Mouse (Mus musculus) spleen, adult 18-20 months (tissue): ENCODE measurements around the gene Igfn1.
A peak's percentile ranks its signal among the peaks of the same experiment; 100 is the strongest.

Experiments used
- DNase-seq, 2 experiments: peaks; one replicate each; pipeline ENCODE4 v3.0.0; 2022; ENCODE audit warnings: mixed read lengths in 2 of 2

Igfn1 gene

DNA sequence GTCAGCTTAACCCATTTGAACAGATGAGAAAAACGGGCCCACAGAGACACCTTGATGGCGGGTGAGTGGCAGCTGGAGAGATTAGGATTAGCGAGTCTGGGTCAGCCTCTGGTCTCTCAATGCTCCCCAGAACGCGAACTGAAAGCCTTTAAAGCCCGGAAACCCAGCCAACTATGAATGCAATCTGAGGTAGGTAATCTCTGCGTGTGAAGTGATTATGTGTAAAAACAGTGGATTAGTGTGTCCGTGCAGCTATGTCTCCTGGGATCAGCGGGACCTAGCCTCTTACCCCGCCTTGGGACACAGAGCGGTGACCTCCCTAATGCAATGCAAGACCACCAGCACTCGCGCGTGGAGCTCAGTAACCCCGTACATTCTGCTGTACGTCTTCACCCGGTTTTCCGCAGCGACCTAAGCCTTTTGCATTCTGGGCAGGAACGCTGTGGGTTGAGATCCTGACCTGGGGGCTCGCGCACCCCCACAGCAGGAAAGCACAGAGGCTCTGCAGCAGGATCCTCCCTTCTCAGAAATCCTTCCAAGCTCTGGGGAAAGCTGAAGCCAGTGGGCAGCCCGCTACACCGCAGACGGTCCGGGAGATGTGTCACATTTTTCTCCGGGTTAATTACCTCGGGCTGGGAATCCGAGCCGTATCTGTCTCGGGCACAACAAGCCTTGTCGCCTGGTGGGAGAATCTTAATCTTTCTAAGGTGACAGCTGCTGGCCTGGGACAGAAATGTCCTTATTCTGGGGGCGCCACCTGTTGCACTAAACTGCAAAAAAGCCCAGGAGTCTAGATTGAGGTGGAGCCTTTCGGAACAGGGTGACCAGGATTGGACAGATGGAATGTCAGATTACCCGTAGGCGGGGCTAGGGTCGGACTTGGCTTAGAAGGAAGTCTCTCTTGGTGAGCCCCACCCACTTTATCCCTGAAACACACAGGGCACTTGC is 1.3 kb upstream of the Igfn1 start, which contains the start of gene Tmem9:
TSS of gene Tmem9 (plus strand) at position 940 of the 948 bp plus-strand sequence.
- DNase-seq, result peak; percentile 17 to 50

DNA sequence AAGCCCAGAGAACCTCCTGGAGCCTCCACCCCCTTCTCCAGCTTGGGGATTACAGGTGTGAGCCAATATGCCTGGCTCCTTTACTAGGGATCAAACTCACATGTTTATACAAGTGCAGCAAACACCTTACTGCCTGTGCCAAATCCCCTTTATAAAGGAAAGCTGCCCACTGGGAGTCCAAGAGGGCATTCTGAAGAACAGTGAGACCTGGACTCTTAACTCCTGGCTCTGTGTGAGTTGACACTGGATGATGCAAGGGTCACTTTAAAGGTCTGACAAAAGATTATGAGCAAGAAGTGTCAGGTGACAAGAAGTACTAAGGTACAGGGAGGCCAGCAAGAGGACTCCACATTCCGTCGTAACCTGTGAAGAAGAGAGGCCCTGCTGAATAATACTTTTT is 4.7 kb downstream of the Igfn1 start:
- no peak for DNase-seq

DNA sequence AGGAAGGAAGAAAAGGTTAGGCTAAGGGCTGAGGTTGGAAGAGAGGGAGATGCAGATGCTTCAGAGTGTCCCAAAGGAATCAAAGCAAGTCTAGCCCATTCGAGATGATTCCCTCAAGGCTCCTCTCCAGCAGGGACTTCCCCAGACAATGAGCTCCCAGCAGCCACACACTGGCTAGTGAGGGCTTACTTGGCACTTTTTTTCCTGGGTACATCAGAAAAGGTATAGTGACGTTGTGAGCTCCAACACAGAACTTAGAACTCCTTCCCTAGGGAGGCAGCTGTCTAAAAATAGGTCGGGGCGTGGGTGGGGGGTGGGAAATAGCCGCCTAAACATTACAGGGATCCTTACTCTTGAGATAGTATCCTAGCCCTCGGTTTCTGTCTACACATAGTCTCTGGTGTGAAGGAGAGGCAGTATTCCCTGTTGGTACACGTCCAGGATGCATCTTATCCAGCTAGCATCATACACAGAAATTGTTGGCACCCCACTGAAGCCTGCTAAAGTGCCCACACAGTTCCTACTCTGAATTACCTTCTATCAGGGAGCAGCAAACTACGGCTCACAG is 6.3 kb downstream of the Igfn1 start:
- no peak for DNase-seq

DNA sequence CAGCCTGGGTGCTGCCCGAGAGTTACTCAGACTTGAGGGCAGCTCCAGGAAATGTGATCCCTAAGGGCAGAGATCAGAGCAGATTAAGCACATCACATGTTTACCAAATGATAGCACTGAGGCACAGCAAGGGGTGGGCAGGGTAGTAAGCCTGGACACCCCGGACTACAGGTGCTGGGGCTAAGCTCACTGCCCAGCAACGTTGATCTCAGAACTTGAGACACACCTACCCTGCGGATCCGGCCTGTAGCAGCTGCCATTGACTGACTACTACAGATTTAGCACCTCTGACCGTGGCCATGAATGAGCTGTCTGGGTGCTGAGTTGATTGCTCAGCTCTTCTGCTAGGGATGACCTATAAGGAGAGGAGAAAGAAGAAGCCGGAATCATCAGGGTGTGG is 8.6 kb downstream of the Igfn1 start:
- DNase-seq, result no peak

DNA sequence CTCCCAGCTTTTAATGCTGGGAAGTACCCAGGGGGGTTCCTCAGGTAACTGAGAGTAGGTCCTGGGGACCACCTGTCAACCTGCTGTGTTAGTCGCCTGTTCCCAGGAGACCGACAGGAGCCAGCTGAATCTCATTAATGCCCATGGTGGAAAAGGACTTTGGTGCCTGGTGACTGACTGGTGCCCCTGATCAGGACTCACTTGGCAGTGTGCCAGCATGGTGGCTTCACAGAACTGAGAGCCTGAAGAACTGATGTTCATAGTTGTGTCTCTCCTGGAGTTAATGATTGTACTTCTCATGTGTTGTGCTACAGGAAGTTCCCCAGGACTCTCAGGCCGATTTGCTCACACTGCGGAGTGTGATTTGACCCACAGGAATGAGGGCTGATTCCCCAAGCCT is 12.7 kb downstream of the Igfn1 start:
- no peak for DNase-seq

DNA sequence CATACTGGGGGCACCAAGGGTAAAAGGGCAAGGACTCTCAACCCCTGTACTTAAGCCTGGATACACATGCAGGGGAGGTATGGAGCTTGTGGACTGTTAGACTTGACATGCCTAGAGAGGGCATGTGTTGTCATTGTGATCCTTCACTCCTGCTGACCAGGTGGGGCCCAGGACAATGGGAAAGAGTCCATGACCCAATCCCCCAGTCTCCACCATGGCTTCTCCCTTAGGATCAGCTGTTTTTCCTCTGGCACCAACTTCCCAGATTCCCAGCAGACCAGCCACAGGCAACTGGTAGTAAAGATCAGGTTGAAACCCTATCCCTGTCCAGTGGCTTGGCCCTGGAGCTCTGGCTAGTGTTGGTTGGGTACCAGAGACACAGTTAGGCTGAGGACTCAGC is 16.3 kb downstream of the Igfn1 start:
- DNase-seq, result no peak

DNA sequence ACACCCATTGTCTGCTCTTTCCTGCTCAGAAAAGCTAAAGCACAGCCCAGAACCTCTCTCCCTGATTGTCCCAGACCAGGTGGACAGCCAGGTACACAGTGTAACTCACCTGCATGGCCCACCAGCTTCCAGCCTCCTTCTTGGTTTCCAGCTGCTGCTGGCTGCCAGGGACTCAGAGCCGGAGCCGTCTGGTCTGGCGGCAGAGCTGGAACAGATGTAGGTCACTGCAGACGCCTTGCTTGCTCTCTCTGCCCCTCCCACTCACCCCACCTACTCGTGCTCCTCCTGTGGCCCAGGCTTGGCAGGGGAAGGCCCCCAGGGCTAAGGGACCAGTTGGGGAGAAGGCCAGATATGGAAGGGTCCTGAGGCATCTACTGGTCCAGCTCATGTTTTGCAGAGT is 22.0 kb downstream of the Igfn1 start:
- no peak for DNase-seq

DNA sequence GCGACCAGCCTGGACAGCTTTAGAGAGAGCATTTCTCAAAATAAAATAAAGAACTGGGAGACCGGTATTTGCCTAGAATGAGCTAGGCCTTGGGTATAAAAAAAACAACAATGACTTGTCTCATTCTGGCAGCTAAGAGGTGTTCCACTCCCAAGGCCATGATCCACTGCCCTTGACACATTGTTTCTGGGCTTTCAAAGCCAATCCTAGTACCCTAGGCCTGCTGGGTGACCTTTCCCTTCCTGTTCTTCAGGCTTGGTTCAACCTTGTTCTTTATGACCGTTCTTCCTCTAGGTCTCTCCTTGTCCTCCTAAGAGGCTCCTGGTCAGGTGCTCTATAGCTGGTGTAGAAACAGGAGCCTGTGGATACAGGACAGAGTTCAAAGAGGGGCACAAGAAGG is 33.6 kb downstream of the Igfn1 start:
- DNase-seq, result no peak

DNA sequence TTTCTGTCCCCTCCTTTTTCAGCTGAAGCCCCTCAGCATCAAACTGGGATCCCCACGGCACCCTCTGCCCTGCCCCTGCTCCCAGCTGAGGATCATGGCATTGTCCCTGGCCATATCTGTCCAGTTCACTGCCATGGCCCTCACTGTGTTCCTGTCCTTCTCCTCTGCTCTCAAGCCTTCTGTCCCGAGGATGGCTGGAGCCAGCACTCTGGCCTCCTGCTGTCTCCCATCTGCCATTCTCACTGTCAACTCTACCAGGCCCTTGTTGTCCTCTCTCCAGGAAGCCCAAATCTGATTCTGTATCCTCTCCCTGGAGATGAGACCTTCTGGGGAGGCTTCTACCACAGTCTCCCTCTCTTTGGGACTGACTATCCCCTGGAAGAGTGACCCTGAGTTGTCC is 35.7 kb downstream of the Igfn1 start:
- no peak for DNase-seq

DNA sequence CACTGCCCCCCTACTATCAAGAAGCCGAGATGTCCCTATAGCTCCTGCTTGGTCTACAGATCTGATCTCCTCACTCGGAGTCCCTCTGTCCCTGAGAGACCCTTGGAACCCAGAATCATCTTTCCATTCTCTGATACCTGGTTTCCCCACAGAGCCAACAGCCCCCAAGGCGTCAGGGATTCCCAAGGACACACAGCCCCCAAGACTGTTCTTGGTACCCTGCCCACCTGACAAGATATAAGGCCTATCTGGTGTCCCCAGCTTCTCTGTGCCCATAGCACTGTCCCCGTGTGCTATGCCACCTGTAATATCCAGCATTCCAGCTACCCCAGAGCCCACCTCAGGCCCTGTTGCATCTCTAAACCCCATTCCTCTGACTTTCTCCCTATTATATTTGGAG is 38.4 kb downstream of the Igfn1 start:
- DNase-seq, result no peak

DNA sequence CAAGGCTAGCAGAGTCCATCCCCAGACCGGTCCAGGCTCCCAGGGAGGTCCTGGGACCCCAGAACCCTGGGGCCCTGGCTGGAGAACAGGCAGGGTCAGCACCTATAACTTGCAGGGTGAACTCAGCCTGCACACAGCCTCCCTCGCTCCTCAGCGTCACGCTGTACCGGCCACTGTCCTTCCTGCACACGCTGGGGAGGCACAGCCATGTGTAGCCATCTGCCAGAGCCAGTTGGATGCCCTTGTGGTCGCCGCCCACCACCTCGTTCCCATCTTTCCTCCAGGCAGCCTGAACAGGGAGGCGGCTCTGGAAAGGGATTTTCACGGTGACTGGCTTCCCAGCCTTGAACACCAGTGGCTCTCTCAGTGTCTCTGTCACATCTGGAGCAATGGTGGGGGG is 41.6 kb downstream of the Igfn1 start:
- no peak for DNase-seq

DNA sequence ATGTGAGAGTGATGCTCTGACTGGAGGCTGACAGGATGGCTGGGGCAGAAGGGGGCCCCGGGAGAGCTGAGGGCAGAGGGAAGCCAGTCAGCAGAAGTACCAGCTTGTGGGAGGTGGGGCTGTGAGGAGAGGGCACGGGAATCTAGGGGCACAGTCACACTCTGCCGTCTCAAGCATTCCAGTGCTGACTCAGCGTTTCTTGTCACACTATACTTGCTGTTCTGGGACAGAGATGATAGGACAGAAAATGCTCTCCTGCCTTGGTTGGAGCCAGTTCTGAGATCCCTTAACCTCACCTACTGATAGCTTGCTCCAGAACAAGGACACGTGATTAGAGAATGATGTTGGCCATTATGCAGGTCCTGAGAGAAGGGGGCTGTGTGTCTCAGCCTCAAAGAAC is 43.0 kb downstream of the Igfn1 start:
- DNase-seq, result no peak

DNA sequence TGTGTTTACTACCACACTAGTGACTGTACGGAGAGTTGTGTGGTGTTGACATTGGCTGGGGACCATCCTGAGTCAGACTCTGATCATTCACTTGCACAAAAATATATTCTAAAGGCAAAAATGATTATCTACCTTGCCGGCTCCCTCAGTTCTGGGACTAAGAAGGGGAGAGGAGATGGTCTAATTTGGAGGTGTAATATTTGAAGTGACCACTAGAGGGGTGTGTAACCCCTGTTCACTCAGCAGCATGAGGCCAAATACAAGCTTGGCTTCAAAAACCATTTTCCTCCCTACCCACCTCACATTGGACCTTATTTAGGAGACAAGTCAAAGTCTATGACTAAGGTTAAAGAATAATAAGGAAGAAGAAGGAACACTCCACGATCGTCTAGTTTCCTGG is 47.7 kb downstream of the Igfn1 start:
- no peak for DNase-seq

DNA sequence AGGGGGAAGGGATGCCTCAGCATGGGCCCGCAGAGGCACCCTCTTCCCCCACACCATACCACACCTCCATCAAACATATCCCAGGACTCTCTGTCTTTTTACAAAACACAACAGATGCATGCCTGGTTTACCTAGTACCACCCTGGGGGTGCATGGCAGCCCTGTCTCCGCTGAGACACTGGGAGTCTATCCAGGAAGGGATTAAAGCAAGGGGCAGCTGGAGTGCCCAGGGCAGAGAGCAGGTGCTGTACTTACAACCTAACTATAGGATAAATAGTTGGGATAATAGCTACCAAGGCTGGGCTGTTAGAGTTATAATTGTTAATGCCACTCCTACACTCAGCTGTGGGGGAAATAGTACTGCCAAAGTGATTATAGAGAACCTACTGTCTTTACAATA is 57.3 kb downstream of the Igfn1 start:
- no peak for DNase-seq

DNA sequence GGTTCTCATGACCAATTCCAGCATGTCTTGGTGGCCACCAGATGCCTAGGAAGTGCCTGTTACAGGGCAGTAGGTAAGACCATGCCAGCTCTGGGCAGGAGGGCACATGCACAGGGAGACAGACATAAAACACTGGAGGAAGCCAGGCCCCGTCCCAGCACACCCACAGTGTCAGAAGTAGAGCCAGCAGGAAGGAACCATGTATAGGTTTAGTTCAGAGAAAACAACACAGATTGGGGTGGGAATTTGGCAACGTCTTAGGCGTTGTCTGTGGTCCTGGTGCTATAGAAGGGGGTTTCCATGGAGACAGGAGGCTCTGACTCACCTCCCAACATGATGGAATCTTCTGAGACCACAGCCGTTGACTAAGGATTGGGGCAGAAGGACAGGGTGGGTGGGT is 59.9 kb downstream of the Igfn1 start:
- DNase-seq, result no peak

DNA sequence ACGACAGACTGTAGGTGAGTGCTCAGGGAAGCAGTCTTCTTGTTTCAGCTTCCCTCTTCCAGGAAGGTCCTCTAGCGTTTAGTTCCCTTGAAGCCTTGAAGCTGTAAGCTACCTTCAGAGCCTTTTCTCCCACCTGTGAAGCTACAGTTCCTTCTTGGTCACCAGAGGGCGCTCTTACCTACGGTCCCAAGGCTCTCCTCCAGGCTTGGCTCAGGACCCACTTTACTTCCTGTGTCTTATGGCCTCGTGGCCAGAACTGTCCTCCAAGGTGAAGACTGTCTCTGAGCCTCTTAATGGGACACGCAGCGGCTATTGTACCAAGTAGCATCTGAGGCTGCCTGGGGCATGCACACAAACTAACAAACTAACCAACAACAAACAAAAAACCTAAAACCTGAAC is 60.4 kb downstream of the Igfn1 start:
- DNase-seq, result peak in 1 of 2 experiments; percentile 21

DNA sequence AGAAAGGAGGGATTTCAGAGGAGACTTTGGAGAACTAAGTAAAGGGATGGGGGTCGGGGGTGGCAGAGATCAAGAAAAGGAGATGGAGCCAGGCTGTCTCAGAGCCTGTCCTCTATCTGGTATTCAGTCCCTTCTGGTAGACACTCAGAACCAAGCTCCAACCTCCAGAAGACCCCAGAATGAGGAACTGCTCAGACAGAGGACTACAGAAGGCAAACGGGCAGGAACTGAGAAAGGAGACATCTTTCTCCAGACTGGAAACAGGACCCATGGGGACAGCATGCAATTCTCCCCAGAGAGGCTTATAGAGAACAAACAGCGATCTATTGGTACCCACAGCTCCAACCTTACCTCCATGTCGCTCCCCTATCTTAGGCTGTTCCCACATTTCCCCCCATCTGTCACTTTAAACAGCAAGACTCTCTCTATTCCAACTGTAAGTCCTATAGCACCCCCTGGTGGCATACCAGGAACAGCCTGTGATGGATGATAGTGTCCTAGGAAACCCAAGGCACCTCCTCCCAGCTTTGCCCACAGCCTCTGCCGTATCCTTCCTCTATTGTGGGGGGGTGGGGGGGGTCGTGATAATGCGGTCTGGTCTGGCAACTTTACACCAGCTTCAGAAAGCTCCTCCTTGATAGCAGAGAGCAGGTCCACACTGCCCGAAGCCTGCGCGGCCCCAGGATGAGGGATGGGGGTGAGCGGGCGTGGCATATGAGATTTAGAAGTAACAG is 61.4 kb downstream of the Igfn1 start:
- DNase-seq, result peak in 1 of 2 experiments; percentile 47

DNA sequence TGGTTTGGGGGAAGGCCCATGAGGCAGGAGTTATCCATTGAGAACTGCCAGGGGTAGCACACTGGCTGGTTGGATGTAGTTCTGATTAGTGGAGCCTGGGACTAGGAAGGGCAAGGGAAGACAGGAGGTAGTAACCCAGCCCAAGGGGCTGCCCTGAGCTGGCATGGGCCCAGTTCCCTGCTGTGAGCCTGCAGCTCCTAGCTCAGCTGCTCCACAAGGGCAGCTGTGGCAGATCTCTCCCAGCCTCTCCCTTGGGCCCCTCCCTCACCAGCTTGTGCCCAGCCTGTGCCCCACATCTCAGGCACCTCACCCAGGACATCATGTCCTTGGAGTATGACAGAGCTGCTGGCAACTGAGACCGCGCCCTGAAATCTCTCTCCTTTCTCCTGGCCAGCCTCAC is 62.4 kb downstream of the Igfn1 start:
- DNase-seq, result no peak

DNA sequence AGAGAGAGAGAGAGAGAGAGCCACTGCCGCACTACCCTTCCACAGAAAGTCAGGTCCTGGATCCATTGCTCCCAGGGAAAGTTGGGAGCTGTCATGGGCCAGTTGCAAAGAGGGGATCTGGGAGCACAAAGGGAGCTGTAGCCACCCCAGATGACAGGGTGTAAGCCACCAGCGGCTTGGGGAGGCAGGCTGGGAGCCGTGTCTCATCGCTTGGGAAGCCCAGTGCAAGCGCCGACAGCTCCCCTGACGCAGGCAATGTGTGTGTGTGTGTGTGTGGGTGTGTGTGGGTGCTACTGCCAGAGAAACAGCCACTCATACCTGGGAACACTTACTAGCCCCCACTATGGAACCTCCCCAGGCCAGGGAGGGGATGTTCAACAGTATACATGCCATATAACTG is 64.0 kb downstream of the Igfn1 start:
- DNase-seq, result no peak

DNA sequence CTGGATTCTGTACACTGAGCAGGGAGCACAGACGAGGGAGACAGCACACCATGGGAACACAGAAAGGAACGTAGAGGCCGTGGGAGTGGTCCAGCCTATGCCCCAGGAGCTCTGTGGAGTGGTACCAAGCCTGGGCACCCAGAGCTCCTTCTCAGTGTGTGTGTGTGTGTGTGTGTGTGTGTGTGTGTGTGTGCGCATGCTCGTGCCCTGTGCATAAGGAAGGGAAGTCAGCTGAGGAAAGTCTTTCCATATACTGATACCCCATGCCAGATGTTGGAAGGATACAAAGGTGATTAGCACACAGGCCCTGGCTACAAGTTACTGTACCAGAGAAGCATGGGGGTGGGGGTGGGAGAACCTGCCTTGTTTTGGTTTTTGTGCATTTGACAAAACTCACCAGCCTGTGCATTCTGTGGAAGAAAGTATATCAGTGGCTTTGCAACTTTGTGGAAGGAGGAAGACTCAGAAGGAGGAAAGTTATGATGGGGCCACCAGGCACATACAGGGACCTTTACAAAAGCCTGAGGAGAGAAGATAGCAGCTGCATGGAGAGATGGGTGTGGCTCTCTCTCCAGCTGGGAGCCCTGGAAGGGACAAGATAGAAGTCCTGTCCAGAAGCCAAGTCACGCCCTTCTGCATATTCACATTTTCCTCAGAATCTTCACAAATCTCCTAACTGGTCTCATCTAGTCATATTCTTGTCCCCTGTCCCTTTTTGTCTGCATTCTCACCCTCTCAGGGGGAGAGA is 64.7 kb downstream of the Igfn1 start:
- no peak for DNase-seq

DNA sequence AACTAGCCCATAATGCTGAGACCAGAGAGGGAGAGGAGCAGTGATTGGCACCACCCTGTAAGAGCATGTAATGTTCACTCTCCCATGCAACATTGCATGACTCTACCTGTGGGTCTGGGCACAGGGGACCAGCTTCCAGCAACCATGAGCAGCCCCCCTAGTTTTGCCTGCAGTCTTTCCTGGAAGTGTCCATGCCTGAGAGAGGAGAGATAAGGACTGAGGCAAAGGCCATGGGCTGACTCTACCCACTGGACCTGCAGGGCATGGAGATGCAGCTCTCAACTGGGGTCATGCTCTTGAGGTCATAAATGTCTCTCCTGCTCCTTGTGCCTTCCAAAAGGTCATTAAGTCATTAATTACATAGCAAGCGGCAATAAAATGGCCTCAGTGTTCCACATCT is 70.1 kb downstream of the Igfn1 start:
- no peak for DNase-seq

DNA sequence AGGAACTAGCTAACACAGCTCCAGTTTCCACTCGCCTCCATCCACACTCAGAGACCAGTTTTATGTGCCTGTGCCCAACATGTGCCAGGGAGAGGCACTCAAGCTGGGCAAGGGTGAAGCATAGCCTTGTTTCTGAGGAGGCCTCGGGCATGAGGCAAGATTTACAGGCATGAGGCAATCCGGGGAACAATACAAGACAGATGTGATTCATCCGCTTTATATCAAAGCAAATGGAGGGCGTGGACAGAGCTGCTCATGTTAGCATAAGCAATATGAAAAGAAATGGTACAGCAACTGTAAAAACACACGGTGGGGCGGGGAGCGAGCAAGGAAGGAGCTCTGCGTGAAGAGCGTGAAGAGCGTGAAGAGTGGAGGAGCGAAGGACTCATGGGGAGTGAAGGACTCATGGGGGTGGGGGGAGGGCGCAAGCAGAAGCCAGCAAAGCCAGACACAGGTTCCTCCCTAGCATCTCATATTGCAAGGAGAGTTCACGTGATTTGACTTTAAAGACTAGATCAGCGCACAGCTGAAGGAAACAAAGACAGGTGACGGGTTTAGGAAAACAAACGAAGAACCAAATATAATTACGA is 72.3 kb downstream of the Igfn1 start:
- DNase-seq, result no peak

DNA sequence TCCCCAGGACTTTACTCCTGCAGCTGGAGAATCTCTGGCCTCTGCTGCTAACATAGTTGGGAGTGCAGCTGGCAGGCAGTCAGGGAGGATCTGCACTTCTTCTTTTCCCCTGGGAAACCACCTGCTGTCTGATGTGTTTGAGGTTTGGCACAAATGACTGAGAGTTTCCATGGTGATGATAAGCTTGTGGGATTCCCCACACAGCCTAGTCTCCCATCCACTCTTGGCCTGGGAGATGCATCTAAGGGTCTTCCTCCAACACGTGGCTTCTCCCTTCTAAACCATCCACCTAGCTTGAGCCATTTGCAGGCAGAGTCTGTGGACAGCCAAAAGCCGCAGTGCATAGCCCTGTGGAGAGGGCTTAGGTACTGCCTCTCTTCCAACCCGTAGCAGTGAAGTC is 76.3 kb downstream of the Igfn1 start:
- no peak for DNase-seq
